Mouse (Mus musculus): ENCODE measurements around the gene Gatad2a.

Gene Gatad2a

DNA sequence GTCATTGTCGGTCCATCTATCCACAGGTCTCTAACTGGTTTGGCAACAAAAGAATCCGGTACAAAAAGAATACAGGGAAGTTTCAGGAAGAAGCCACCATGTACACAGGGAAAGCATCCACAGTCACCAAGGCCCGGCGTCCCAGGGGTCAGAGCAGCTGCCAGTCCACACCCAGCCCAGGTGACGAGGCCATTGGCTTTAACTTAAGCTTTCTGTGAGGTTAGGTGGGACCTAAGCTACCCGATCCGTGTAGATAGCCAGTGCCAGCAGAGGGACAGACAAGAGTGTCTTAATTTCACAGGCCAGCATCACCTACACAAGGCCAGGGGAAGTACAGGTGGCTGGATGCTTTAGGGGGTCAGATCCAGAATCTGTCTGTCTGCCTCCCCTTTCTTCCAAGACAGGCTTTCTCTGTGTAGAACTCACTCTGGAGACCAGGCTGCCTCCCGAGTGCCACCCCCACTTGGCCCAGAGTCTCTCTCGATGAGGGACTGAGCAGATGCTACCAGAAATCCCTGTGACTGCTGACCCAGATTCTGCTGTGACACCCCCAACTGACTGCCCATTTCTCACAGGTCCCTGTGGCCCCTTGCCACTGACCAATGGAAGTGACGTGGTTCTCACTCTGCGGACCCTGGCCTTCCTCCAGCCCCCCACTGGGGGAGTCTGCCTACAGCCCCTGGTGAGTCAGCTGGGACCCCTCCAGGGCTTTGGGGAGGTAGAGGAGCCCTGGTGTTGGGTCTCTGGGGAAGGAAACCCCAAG lies 126.0 kb downstream of the Gatad2a start:
- peak; percentile 53 for DNase-seq

- no peak for DNase-seq
These were observed 128.4 kb downstream of the Gatad2a start for GRCm38 (mm10) chr8:69867696-69868326.

DNA sequence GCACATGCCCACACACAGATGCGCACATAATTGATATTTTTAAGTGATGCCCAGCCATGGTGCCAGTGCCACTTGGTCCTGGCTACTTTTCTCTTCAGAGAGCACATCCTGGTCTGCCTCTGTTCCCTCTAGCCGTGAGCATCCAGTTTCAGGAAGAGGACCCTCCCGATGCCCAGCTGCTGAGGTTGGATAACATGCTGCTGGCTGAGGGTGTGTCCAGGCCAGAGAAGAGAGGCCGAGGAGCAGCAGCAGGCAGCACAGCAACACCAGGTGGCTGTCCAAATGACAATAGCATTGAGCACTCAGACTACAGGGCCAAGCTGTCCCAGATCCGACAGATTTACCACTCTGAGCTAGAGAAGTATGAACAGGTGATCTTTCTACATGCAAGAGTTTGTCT lies 132.0 kb downstream of the Gatad2a start:
- DNase-seq = no peak

DNA sequence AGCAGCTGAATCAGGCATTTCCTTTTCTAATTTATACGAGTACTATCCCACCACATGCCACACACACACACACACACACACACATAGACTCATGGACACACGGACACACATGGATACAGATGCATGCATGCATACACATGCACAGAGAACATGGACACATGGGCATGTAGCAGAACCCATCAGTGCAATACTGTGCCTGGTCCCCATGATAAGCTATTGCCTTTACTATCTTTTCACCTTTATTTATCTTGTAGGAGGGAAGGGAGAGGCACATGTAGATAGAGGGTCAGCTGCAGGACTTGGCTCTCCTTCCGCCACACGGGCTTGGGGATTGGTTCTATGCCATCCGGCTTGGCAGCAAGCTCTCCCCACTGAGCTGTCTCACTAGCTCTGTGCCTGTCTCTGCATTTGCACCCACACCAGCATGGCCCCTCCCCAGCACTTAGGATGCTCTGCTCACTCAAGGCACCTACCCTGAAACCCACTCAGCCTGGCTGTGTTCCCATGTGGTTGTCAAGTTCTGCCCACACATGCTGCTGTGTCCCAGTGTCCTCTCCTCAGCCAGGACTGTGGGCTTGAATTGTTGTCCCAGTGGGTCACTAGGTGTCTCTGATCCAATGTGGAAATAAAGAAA lies 132.7 kb downstream of the Gatad2a start:
- no peak for DNase-seq

DNA sequence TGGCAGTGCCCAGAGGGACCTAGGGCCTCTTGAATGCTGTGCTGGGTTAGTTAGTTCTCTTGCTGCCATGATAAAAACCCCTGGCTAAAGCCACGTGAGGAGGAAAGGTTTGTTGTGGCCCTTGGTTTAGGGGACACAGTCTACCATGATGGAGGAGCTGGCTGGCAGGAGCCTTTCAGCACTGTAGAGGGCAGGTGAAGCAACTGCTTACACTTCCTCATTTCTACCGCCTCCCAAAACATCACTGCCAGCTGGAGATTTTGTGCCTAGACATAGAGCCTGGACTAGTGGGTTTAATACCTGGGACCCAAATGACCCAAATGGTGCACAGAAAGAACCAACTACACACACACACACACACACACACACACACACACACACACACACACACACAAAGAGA lies 134.9 kb downstream of the Gatad2a start:
- DNase-seq = no peak

DNA sequence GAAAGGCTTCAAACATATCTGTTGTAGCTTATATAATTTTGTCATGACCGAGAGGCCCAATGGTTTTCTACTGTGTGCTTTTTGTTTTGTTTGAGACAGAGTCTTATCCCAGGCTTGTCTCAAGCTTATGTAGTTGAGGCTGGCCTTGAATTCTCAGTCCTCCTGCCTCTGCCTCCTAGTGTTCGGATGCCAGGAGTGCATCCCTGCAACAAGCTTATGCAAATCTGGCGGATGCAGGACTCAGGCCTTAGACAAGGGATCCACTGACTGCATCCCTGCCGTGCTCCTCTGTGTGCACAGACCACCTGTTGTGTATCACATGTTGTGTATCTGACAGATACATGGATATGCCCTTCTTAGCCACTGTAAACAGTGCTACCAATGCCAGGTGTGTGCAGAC lies 135.4 kb downstream of the Gatad2a start:
- no peak for DNase-seq

All from cerebellum, adult 11 months (tissue).